8 mouse cellular contexts compared by ENCODE assay signal in the genomic region with DNA sequence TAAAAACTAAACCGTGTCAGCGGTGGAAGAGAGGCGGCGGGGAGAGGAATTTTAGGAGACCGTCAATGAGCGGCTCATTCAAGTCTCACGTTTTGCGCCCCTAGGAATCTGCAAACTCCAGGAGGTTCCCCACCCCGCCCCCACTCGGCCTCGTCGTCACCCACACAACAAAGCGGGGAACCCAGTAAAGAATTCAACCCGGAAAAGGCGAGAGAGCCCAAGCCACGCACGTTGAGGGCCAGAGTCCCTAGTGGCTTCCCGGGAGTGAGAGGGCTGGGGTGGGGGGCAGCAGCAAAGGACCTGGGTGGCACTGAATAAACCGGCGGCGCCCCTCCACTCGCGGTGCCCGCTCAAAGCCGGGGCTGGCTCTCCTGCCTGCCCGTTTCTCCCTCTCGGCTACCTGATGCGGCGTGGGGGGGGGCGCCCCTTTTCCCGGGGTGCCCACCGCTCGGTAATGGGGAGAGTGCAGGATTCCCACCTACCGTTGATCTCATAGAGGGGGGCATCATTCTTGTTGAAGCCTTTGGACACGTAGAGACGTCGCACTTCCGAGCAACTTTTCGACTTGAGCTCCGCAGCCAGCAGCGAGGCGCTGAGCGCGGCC. TPM values are rescaled to one million over a fixed set of nuclear protein-coding genes. Genes with fewer than 3 reads are reported as not detected.
DNase-seq lines count a peak whose midpoint lies in the region; ATAC-seq and TF ChIP-seq lines count a peak whose summit lies in the region.

No protein-coding gene starts in this region.

- no peaks in the 10 kb centered on the region for H3K9me3 ChIP-seq in embryonic facial prominence, embryonic 15.5 days (replicated peaks)
- H3K9me3 ChIP-seq in liver, embryonic 11.5 days (ENCODE audit: control insufficient read depth, low read length), result no peaks in the 10 kb centered on the region

- DNase-seq in right cerebral cortex, postnatal 14 days, result peak; percentile 12
- no peak for DNase-seq in right cerebral cortex, postnatal 10 days (ENCODE audit: low spot score in 2 of 2)
- DNase-seq in heart, postnatal 4 days, result peak; percentile 29
- peak; percentile 44 for DNase-seq in liver, embryonic 11.5 days (ENCODE audit: low spot score)
- no peak for DNase-seq in spleen, adult 18-20 months
- DNase-seq in natural killer cell, adult 2 months (ENCODE audit: low spot score in 2 of 2), result no peak

- H3K4me1 ChIP-seq in embryonic facial prominence, embryonic 15.5 days, result no peaks in the 10 kb centered on the region
- H3K4me1 ChIP-seq in liver, embryonic 11.5 days (replicated peaks; ENCODE audit: control insufficient read depth, insufficient read depth, low read length), result no peaks in the 10 kb centered on the region
- peaks cover 12% of the 10 kb centered on the region for H3K4me1 ChIP-seq in olfactory bulb, adult 2 months (ENCODE audit: control insufficient read depth, insufficient read depth, low read length)

- peak overlapping the region; percentile 51 for H3K4me2 ChIP-seq in embryonic facial prominence, embryonic 15.5 days (replicated peaks)
- peak overlapping the region; percentile 80 for H3K4me2 ChIP-seq in liver, embryonic 11.5 days

- peak overlapping the region; percentile 60 for H3K4me3 ChIP-seq in embryonic facial prominence, embryonic 15.5 days (replicated peaks)
- peak overlapping the region; percentile 61 for H3K4me3 ChIP-seq in liver, embryonic 11.5 days (ENCODE audit: low read depth, low read length)
- H3K4me3 ChIP-seq in olfactory bulb, adult 2 months (ENCODE audit: insufficient read depth, low read depth, low read length), result peak overlapping the region; percentile 50

- no peaks in the 10 kb centered on the region for H3K36me3 ChIP-seq in embryonic facial prominence, embryonic 15.5 days
- no peaks in the 10 kb centered on the region for H3K36me3 ChIP-seq in liver, embryonic 11.5 days (ENCODE audit: control insufficient read depth, insufficient read depth, low read length)

- H3K9ac ChIP-seq in embryonic facial prominence, embryonic 15.5 days, result peak overlapping the region; percentile 65
- peak overlapping the region; percentile 74 for H3K9ac ChIP-seq in liver, embryonic 11.5 days (ENCODE audit: low read depth, low read length)

- no peak for TF ChIP-seq POLR2A in olfactory bulb, adult 2 months (IDR thresholded peaks at IDR 0.05; ENCODE audit: insufficient read depth, low read depth, low read length)

- H3K27ac ChIP-seq in embryonic facial prominence, embryonic 15.5 days (replicated peaks), result peak overlapping the region; percentile 78
- H3K27ac ChIP-seq in liver, embryonic 11.5 days (ENCODE audit: low read depth, low read length), result peak overlapping the region; percentile 66; the same call in 1 of the 2 replicates
- H3K27ac ChIP-seq in olfactory bulb, adult 2 months (ENCODE audit: insufficient read depth, low read depth, low read length), result no peak overlapping the region

- WGBS in embryonic facial prominence, embryonic 15.5 days, result 18% methylated on average over 42 of the region's 44 CpGs
- WGBS in liver, embryonic 11.5 days, result 13% methylated on average over 40 of the region's 44 CpGs
- WGBS in olfactory bulb, adult 2 months, result 18% methylated on average over 43 of the region's 44 CpGs

- TF ChIP-seq CTCF in olfactory bulb, adult 2 months (IDR thresholded peaks at IDR 0.05; ENCODE audit: insufficient read depth, low read depth, low read length), result no peak

- peaks cover 3% of the 10 kb centered on the region; the same call in 1 of the 2 replicates for H3K27me3 ChIP-seq in embryonic facial prominence, embryonic 15.5 days
- peaks cover 18% of the 10 kb centered on the region for H3K27me3 ChIP-seq in liver, embryonic 11.5 days (replicated peaks; ENCODE audit: control insufficient read depth, insufficient read depth, low read length)

- no peak for ATAC-seq in embryonic facial prominence, embryonic 15.5 days (ENCODE audit: insufficient number of reproducible peaks, low FRiP score, low TSS enrichment, low read depth)
- ATAC-seq in liver, embryonic 11.5 days (replicated peaks; ENCODE audit: low FRiP score), result peak; percentile 18; the same call in 1 of the 2 replicates

RNA-seq across cellular contexts. Expression of a gene that starts 0.8 kb away (rescaled TPM):
- 86.3 and 86.5 TPM in 2 replicates for polyA plus RNA-seq in embryonic facial prominence, embryonic 15.5 days (2015; fragmentation: Nextera tagmentation; extraction: Ambion mirVana)
- 10 to 100 TPM; 67.6 to 73.7 TPM for total RNA-seq in heart, postnatal 4 days (2021)
- polyA plus RNA-seq in liver, embryonic 11.5 days (2014; fragmentation: Nextera tagmentation; extraction: Ambion mirVana), result 11.5 and 13.4 TPM in 2 replicates
- not detected in 2 replicates for polyA plus RNA-seq in olfactory bulb, adult 2 months (2012; ENCODE audit: insufficient read depth, insufficient read length, low replicate concordance, missing spikeins)

Comparison
In these comparisons a context has a peak if more than half of its experiments do, and no peak if none do; other contexts are left out.
1. DNase-seq: peak in right cerebral cortex, postnatal 14 days (single experiment), heart, postnatal 4 days (single experiment) and liver, embryonic 11.5 days (single experiment); none in right cerebral cortex, postnatal 10 days (0 of 2), spleen, adult 18-20 months (0 of 2) and natural killer cell, adult 2 months (0 of 2).
2. RNA of a gene that starts 0.8 kb away (polyA plus RNA-seq): 86.3 to 86.5 TPM in embryonic facial prominence, embryonic 15.5 days and 11.5 to 13.4 TPM in liver, embryonic 11.5 days; not detected in olfactory bulb, adult 2 months; every median in the first group is over 10 times any median in the second.
3. Peak in every context shown above with its lines, with median percentiles within 50 percentile points of each other: H3K4me3 ChIP-seq.